Mouse (Mus musculus): ENCODE measurements around the gene Mrps18b. TPM values are rescaled to one million over a fixed set of nuclear protein-coding genes. Genes with fewer than 3 reads are reported as not detected.

Mrps18b gene
- polyA plus RNA-seq, 1 experiment: 104 TPM

DNA sequence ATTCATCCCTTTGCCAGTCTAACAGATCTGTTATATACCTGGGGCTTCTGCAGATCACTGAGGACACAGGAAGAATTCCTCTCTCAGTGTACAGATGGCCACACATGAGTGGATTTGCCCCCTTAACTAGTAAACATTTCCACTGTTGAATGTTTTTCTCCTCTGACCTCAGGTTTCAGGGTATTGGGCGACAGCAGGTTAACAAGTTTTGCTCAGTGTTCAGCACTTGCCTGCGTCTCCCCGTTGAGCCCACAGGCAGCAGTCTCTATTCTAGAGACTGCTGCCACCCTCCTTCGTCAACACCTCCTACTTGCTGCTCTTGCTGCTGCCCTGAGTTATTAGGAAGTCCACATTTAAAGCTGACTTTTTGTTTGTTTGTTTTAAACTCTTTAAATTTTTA, 5.5 kb upstream of the Mrps18b start:
- Histone ChIP-seq H3K4me3 (no peak overlapping the region), H3K79me2 (ENCODE audit: control insufficient read depth, insufficient read depth) (peaks cover 29% of the 10 kb centered on the region), H3K27me3 (ENCODE audit: control insufficient read depth, insufficient read depth, insufficient read length) (no peaks in the 10 kb centered on the region), H3K36me3 (ENCODE audit: control insufficient read depth, insufficient read depth) (peaks cover 40% of the 10 kb centered on the region), H3ac (ENCODE audit: control insufficient read depth, insufficient read length) (no peak overlapping the region), H3K4me2 (ENCODE audit: low read depth) (no peak overlapping the region)
- TF ChIP-seq MYOD1 (IDR thresholded peaks at IDR 0.05; ENCODE audit: control insufficient read depth in 1 of 3, insufficient read length in 2 of 3, low read depth in 2 of 3): no peak
- peak; percentile 80 for TF ChIP-seq POLR2AphosphoS2 (IDR thresholded peaks at IDR 0.05; ENCODE audit: insufficient read length, low read depth)
- no peak for TF ChIP-seq E2F4 (IDR thresholded peaks at IDR 0.05; ENCODE audit: insufficient read depth)
- no peak for TF ChIP-seq CEBPB (IDR thresholded peaks at IDR 0.05; ENCODE audit: insufficient read depth, poor library complexity, severe bottlenecking)
- TF ChIP-seq REST (IDR thresholded peaks at IDR 0.05; ENCODE audit: insufficient read depth, insufficient read length): no peak
- TF ChIP-seq POLR2A (IDR thresholded peaks at IDR 0.05; ENCODE audit: insufficient read length, low read depth): no peak

DNA sequence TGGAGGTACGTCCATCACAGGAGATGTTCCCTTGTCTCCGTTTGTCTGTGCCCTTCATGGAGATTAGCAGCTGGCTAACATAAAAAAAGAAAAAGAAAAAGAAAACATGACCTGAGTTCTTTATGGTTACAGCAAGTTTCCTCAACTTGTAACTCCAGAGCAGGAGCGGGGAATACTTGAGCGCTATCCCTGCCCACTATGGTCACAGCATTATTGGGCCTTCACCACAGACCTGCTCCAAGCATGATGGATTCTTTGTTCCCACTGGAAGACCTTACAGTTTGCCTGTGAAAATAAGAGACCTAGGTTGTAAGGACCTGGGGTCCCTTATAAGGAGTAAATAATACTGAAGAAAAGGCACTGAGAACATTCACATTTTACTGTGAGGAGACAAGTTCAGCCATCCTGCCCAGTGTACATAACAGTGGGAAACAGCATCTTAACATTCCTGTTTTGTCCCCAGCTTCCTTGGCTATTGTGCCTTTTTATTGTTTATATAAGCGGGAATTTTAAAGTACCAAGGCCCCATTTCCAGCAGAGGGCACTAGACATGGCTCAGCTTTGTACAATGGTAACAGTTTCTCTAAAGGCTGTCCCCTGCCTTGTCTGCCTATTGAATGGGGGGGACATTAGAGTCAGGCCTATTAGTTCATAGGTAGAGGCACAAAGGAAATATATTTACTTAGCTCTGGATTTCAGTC, 4.8 kb upstream of the Mrps18b start:
- H3K36me3 ChIP-seq (ENCODE audit: control insufficient read depth, insufficient read depth): peaks cover 33% of the 10 kb centered on the region
- H3K4me3 ChIP-seq: no peak overlapping the region
- TF ChIP-seq TCF12 (IDR thresholded peaks at IDR 0.05; ENCODE audit: insufficient read depth, poor library complexity, severe bottlenecking) (no peak), USF1 (IDR thresholded peaks at IDR 0.05; ENCODE audit: low read depth) (no peak), POLR2AphosphoS2 (IDR thresholded peaks at IDR 0.05; ENCODE audit: insufficient read length, low read depth) (peak; percentile 91), POLR2A (IDR thresholded peaks at IDR 0.05; ENCODE audit: insufficient read length, low read depth) (peak; percentile 41), TCF3 (IDR thresholded peaks at IDR 0.05; ENCODE audit: insufficient read length, low read depth) (no peak), SRF (IDR thresholded peaks at IDR 0.05; ENCODE audit: control insufficient read depth, insufficient read length, low read depth) (no peak), E2F4 (IDR thresholded peaks at IDR 0.05; ENCODE audit: insufficient read depth) (no peak), CEBPB (IDR thresholded peaks at IDR 0.05; ENCODE audit: insufficient read depth, poor library complexity, severe bottlenecking) (no peak)
- peak overlapping the region; percentile 97 for H3K4me2 ChIP-seq (ENCODE audit: low read depth)
- peaks cover 30% of the 10 kb centered on the region for H3K79me2 ChIP-seq (ENCODE audit: control insufficient read depth, insufficient read depth)
- H3ac ChIP-seq (ENCODE audit: control insufficient read depth, insufficient read length): no peak overlapping the region
- no peaks in the 10 kb centered on the region for H3K27me3 ChIP-seq (ENCODE audit: control insufficient read depth, insufficient read depth, insufficient read length)

DNA sequence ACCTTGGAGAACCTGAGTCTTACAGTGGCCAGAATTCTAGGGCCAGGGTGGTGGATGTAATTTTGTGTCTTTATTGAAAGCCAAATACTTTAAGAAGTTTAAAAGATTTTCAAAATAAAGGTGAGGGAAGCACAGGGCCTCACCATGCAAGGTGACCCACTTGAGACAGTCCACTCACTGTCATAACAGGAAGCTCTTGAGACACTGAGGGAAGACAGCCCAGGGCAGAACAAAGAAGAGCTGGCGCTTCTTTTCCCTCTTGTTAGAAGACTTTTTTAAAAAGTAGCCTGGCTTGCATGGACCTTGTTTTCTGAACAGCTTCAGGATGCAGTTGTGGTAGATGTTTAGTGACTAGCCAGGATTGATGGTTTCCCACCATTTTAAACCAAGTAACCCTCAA, 4.2 kb upstream of the Mrps18b start:
- Histone ChIP-seq H3K4me3 (no peak overlapping the region), H3K4me2 (ENCODE audit: low read depth) (peak overlapping the region; percentile 97), H3ac (ENCODE audit: control insufficient read depth, insufficient read length) (no peak overlapping the region), H3K79me2 (ENCODE audit: control insufficient read depth, insufficient read depth) (peaks cover 37% of the 10 kb centered on the region), H3K27me3 (ENCODE audit: control insufficient read depth, insufficient read depth, insufficient read length) (no peaks in the 10 kb centered on the region), H3K36me3 (ENCODE audit: control insufficient read depth, insufficient read depth) (peaks cover 30% of the 10 kb centered on the region)
- TF ChIP-seq USF1 (IDR thresholded peaks at IDR 0.05; ENCODE audit: low read depth): no peak
- TF ChIP-seq CEBPB (IDR thresholded peaks at IDR 0.05; ENCODE audit: insufficient read depth, poor library complexity, severe bottlenecking): no peak
- TF ChIP-seq POLR2AphosphoS2 (IDR thresholded peaks at IDR 0.05; ENCODE audit: insufficient read length, low read depth): peak; percentile 65
- TF ChIP-seq SRF (IDR thresholded peaks at IDR 0.05; ENCODE audit: control insufficient read depth, insufficient read length, low read depth): no peak

DNA sequence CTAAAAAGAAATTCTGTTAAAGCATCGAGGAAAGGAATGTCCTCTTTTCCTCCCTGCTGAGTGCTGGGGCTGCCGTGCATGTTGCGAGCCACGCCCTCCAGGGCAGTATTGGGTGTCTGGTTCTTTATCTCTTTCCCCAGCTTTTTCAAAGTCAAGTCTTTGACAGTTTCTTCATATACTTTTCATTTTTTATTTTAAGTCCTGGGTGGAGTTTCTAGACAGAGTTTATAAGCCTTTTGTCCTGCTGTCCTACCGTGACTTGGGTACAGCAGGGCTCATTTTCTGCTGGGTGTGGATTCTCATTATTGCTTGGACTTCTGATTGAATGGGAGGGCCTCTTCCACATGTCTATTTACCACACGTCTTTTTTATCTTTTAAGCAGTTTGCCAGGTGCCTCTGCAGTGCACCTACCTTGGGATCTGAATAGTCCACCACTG, 3.7 kb upstream of the Mrps18b start:
- Histone ChIP-seq H3K79me2 (ENCODE audit: control insufficient read depth, insufficient read depth) (peaks cover 42% of the 10 kb centered on the region), H3K4me3 (peak overlapping the region; percentile 96), H3K27me3 (ENCODE audit: control insufficient read depth, insufficient read depth, insufficient read length) (no peaks in the 10 kb centered on the region), H3K4me2 (ENCODE audit: low read depth) (peak overlapping the region; percentile 97), H3K36me3 (ENCODE audit: control insufficient read depth, insufficient read depth) (peaks cover 30% of the 10 kb centered on the region), H3ac (ENCODE audit: control insufficient read depth, insufficient read length) (no peak overlapping the region)
- no peak for TF ChIP-seq CEBPB (IDR thresholded peaks at IDR 0.05; ENCODE audit: insufficient read depth, poor library complexity, severe bottlenecking)
- no peak for TF ChIP-seq MYOG (IDR thresholded peaks at IDR 0.05; ENCODE audit: control insufficient read depth in 1 of 3, insufficient read depth in 1 of 3, insufficient read length in 2 of 3, low read depth in 2 of 3)
- TF ChIP-seq USF1 (IDR thresholded peaks at IDR 0.05; ENCODE audit: low read depth): no peak
- no peak for TF ChIP-seq TCF12 (IDR thresholded peaks at IDR 0.05; ENCODE audit: insufficient read depth, poor library complexity, severe bottlenecking)
- TF ChIP-seq MYOD1 (IDR thresholded peaks at IDR 0.05; ENCODE audit: control insufficient read depth in 1 of 3, insufficient read length in 2 of 3, low read depth in 2 of 3): no peak
- peak; percentile 46 for TF ChIP-seq POLR2A (IDR thresholded peaks at IDR 0.05; ENCODE audit: insufficient read length, low read depth)
- no peak for TF ChIP-seq REST (IDR thresholded peaks at IDR 0.05; ENCODE audit: insufficient read depth, insufficient read length)
- no peak for TF ChIP-seq TCF3 (IDR thresholded peaks at IDR 0.05; ENCODE audit: insufficient read length, low read depth)
- peak; percentile 52 for TF ChIP-seq POLR2AphosphoS2 (IDR thresholded peaks at IDR 0.05; ENCODE audit: insufficient read length, low read depth)

DNA sequence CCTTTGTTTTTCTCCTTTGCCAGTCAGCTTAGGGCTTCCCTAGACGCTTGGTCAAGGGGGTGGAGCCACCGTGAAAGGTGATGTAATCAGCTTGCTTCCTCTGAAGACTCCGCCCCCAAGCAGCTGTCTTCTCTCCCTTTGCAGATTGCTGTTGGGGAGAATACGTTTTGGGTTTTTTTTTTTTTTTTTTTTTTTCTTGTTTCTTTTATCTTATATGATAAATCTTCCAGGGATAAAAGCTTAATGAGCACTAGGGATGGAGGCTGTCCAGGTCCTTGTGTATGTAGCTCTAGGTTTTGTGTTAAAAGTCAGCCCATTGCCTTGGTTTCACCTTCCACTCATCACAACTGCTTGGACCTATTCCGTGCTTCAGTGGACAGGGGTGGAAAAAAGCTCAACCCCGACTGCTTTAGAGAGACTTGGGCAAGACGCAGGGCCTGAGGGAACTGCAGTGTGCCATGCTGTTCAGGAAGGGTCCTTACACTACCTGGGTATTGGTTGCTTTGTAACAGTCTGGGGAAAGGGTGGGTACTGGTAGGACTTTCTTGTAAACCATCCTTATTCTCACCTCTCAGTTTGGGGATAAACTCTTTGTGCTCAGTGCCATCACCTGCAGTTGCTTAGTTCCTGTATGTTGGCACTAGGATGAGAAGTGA, 3.0 kb upstream of the Mrps18b start:
- H3ac ChIP-seq (ENCODE audit: control insufficient read depth, insufficient read length): no peak overlapping the region
- peak overlapping the region; percentile 96 for H3K4me3 ChIP-seq
- peak in 2 of 3 experiments; percentile 51 to 74 for TF ChIP-seq MYOD1 (IDR thresholded peaks at IDR 0.05; ENCODE audit: control insufficient read depth in 1 of 3, insufficient read length in 2 of 3, low read depth in 2 of 3)
- no peak for TF ChIP-seq TCF12 (IDR thresholded peaks at IDR 0.05; ENCODE audit: insufficient read depth, poor library complexity, severe bottlenecking)
- no peak for TF ChIP-seq E2F4 (IDR thresholded peaks at IDR 0.05; ENCODE audit: insufficient read depth)
- peak; percentile 73 for TF ChIP-seq CEBPB (IDR thresholded peaks at IDR 0.05; ENCODE audit: insufficient read depth, poor library complexity, severe bottlenecking)
- TF ChIP-seq REST (IDR thresholded peaks at IDR 0.05; ENCODE audit: insufficient read depth, insufficient read length): no peak
- TF ChIP-seq SRF (IDR thresholded peaks at IDR 0.05; ENCODE audit: control insufficient read depth, insufficient read length, low read depth): no peak
- TF ChIP-seq POLR2A (IDR thresholded peaks at IDR 0.05; ENCODE audit: insufficient read length, low read depth): peak; percentile 62
- peak; percentile 100 for TF ChIP-seq POLR2AphosphoS2 (IDR thresholded peaks at IDR 0.05; ENCODE audit: insufficient read length, low read depth)
- TF ChIP-seq MYOG (IDR thresholded peaks at IDR 0.05; ENCODE audit: control insufficient read depth in 1 of 3, insufficient read depth in 1 of 3, insufficient read length in 2 of 3, low read depth in 2 of 3): peak in 2 of 3 experiments; percentile 61 to 68
- peaks cover 28% of the 10 kb centered on the region for H3K36me3 ChIP-seq (ENCODE audit: control insufficient read depth, insufficient read depth)
- peak overlapping the region; percentile 97 for H3K4me2 ChIP-seq (ENCODE audit: low read depth)
- H3K79me2 ChIP-seq (ENCODE audit: control insufficient read depth, insufficient read depth): peaks cover 49% of the 10 kb centered on the region
- H3K27me3 ChIP-seq (ENCODE audit: control insufficient read depth, insufficient read depth, insufficient read length): no peaks in the 10 kb centered on the region

Measured in myocyte (in vitro differentiated cells).